Mouse (Mus musculus) stomach, postnatal 0 days (tissue): ENCODE results near the gene Ripply1. TPM values are rescaled to one million over a fixed set of nuclear protein-coding genes. Genes with fewer than 3 reads are reported as not detected.
A peak's percentile ranks its signal among the peaks of the same experiment; 100 is the strongest.
"Not testable (repeated sequence)": the region's sequence is repeated elsewhere in the genome, so short reads cannot be mapped to it uniquely, and the experiment has no call there.

Experiments used
- ATAC-seq: fragments of 200-750 bp; cut with Nextera tagmentation; 2 replicates; pipeline ENCODE4 v1.8.0; 2017; ENCODE audit not compliant: low FRiP score, low TSS enrichment
- DNase-seq: peaks from one replicate; pipeline ENCODE4 v3.0.0-alpha.2; 2016; ENCODE audit warnings: low spot score
- H3K27ac ChIP-seq: fragments of 300-500 bp; sonication (generic); replicated peaks from 2 replicates; pipeline ENCODE4 v1.5.1; 2014; ENCODE audit warnings: mild to moderate bottlenecking, control low read depth
- H3K27me3 ChIP-seq: fragments of 300-500 bp; sonication (generic); 2 replicates; pipeline ENCODE4 v1.6.1; 2014; ENCODE audit warnings: low read length; ENCODE audit not compliant: control insufficient read depth, insufficient read depth
- H3K36me3 ChIP-seq: fragments of 300-500 bp; sonication (generic); 2 replicates; pipeline ENCODE4 v1.6.1; 2014; ENCODE audit warnings: low read length, mixed read lengths; ENCODE audit not compliant: control insufficient read depth, insufficient read depth
- H3K4me1 ChIP-seq: fragments of 300-500 bp; sonication (generic); replicated peaks from 2 replicates; pipeline ENCODE4 v1.6.1; 2014; ENCODE audit warnings: antibody characterized with exemption; ENCODE audit not compliant: control insufficient read depth, insufficient read depth
- H3K4me2 ChIP-seq: fragments of 300-500 bp; sonication (generic); replicated peaks from 2 replicates; pipeline ENCODE4 v1.6.1; 2014; ENCODE audit warnings: low read depth, mild to moderate bottlenecking, control low read depth, moderate library complexity
- H3K4me3 ChIP-seq: fragments of 300-500 bp; sonication (generic); 2 replicates; pipeline ENCODE4 v1.5.1; 2014; ENCODE audit warnings: low read depth, low read length, control low read depth
- H3K9ac ChIP-seq: fragments of 300-500 bp; sonication (generic); 2 replicates; pipeline ENCODE4 v1.6.1; 2014; ENCODE audit warnings: mild to moderate bottlenecking, low read length, control low read depth, mixed read lengths
- H3K9me3 ChIP-seq: fragments of 300-500 bp; sonication (generic); 2 replicates; pipeline ENCODE4 v1.6.1; 2016; ENCODE audit warnings: low read length; ENCODE audit not compliant: control insufficient read depth
- CTCF ChIP-seq: IDR thresholded peaks from 2 replicates; pipeline ENCODE4 v1.5.1; 2016; ENCODE audit warnings: antibody characterized with exemption, low read depth, mild to moderate bottlenecking, moderate library complexity
- EP300 ChIP-seq: optimal IDR thresholded peaks from 2 replicates; pipeline ENCODE3; 2016; ENCODE audit warnings: antibody characterized with exemption
- WGBS: fragments of 180-500 bp; shearing (Covaris S2); extraction: QIAGEN DNeasy Blood & Tissue Kit; methylation state at CpG from one replicate; pipeline ENCODE4 v1.1.7; 2014; 5-methylcytosine and 5-hydroxymethylcytosine counted together
- polyA plus RNA-seq: library from polyadenylated mRNA; unstranded; fragments of >200 nt; fragmentation: Nextera tagmentation; extraction: Ambion mirVana; gene quantifications from 2 replicates; pipeline ENCODE4 v1.2.1, GENCODE M21; 2015

Gene Ripply1
- polyA plus RNA-seq, 1 experiment from 2014 or later, result not detected

DNA sequence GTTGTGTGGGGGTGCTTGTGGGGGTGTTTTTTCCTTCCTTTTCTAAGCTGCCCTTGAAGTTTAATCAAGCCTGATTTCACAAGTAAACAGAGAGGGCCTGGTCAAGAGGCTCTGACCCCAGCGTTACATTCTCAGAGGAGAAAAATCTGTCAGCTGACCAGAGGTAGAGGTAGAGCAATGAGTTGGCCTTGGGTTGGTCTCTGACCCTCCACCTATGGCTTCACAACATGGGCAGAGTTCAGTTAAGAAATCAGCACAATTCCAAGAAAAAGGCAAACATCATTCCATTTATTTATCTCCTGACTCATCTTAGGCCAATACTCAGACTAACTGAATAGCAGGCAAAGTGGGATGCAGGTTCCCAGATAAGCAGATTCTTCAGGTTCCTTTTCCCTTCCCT lies 3.3 kb downstream of the Ripply1 start:
- Histone ChIP-seq H3K27ac (no peak overlapping the region), H3K4me2 (no peak overlapping the region), H3K36me3 (no peaks in the 10 kb centered on the region), H3K4me3 (no peak overlapping the region), H3K27me3 (no peaks in the 10 kb centered on the region), H3K9me3 (no peaks in the 10 kb centered on the region), H3K4me1 (no peaks in the 10 kb centered on the region), H3K9ac (no peak overlapping the region)
- DNase-seq, result no peak
- no peak for ATAC-seq
- WGBS, result 82% methylated on average over 1 of the region's 1 CpGs
- no peak for TF ChIP-seq CTCF
- no peak for TF ChIP-seq EP300

DNA sequence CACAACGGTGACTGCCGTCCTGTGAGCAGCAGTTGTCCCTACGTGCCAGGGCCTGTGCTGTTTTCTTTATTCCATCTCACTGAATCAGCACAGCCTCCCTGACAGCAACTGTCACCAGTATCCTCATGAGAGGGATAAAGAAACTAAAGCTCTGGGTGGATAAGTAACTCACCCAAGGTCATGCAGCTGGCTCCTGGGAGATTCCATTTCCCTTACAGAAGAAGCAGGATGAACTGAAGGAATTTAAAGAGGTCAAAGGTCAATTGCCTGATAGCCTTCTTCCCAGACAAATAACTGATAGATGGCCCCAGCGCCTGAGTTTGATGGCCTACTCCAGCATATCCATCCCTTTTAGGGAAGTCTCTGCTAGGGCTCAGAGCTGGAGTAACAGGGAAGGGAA lies 4.8 kb downstream of the Ripply1 start:
- no peak overlapping the region for H3K9ac ChIP-seq
- no peaks in the 10 kb centered on the region for H3K9me3 ChIP-seq
- H3K4me1 ChIP-seq, result no peaks in the 10 kb centered on the region
- ATAC-seq (no peak), DNase-seq (no peak)
- H3K27me3 ChIP-seq, result no peaks in the 10 kb centered on the region
- no peak for TF ChIP-seq CTCF
- TF ChIP-seq EP300, result no peak
- H3K36me3 ChIP-seq, result no peaks in the 10 kb centered on the region
- H3K4me2 ChIP-seq, result no peak overlapping the region
- no peak overlapping the region for H3K27ac ChIP-seq
- H3K4me3 ChIP-seq, result no peak overlapping the region
- WGBS, result 60% methylated on average over 4 of the region's 4 CpGs

DNA sequence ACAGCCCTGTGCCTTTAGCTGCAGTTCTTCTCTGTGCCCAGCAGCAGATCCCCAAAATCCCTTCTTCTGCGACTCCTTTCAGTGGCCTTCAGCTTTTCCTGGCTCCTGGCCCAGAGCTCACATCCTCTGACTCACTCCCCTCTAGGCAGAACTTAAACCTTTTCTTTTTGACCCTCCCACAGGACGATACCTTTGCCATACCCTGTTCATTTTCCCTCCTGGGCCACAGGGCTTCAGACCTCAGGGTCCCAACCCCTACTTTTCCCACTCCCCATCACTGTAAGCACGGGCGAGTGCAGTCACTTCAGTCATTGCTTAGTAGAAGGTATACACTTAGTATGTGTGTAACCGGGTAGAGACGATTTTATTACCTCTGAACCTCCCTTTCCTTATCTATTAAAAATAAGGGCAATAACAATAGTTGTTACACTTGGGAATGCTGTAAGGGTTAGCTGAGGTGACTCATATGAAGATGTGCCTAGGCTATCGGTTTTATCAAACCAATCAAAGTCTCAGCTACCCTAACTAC lies 7.0 kb downstream of the Ripply1 start:
- Histone ChIP-seq H3K4me3 (no peak overlapping the region), H3K36me3 (no peaks in the 10 kb centered on the region), H3K27ac (no peak overlapping the region), H3K4me1 (no peaks in the 10 kb centered on the region), H3K9ac (no peak overlapping the region), H3K9me3 (no peaks in the 10 kb centered on the region), H3K4me2 (no peak overlapping the region), H3K27me3 (no peaks in the 10 kb centered on the region)
- TF ChIP-seq EP300 (no peak), CTCF (no peak)
- no peak for DNase-seq
- WGBS, result 62% methylated on average over 7 of the region's 7 CpGs
- ATAC-seq, result no peak

DNA sequence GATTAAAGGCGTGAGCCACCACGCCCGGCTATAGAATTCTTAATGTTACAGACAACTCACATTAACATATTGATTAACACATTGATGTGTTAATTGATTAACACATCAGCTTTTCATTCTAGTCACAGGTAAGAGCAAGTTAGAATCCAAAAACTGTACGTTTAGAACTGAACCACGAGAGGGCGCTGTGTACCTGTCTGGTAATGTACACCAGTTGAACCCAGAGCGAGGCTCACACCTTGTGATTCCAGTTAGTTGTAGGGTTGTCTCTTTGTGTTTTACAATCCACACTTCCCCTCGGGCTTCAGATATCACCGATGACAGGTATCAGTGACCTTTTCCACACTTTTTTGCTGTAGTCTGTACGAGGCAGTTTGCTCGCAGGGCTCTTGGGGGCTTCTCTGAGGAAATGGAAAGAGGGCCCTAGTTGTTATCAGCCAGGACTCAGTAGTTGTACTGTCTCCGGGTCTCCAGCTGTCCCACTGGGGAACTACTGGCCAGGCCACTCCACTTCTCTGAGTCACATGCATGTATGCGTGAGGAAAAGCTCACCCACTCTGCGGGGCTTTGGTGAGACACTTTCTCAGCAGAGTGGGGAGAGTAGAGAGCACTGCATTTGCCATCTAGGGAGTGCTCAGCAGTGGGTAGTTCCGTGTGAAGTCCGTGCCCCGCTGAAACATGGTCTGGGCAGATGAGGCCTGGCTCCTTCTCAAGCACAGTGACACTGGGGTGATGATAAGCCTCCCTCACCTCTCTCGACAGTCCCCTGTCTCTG lies 7.7 kb downstream of the Ripply1 start:
- H3K27me3 ChIP-seq, result no peaks in the 10 kb centered on the region
- H3K9ac ChIP-seq, result no peak overlapping the region
- no peak overlapping the region for H3K27ac ChIP-seq
- TF ChIP-seq EP300, result no peak
- TF ChIP-seq CTCF, result peak; percentile 80
- 30% methylated on average over 18 of the region's 18 CpGs for WGBS
- H3K4me2 ChIP-seq, result no peak overlapping the region
- ATAC-seq (0 out of 2 replicates have a peak, but pooled peaks have one; percentile 57), DNase-seq (peak; percentile 47)
- no peaks in the 10 kb centered on the region for H3K36me3 ChIP-seq
- H3K4me1 ChIP-seq, result no peaks in the 10 kb centered on the region
- H3K4me3 ChIP-seq, result no peak overlapping the region
- H3K9me3 ChIP-seq, result no peaks in the 10 kb centered on the region

DNA sequence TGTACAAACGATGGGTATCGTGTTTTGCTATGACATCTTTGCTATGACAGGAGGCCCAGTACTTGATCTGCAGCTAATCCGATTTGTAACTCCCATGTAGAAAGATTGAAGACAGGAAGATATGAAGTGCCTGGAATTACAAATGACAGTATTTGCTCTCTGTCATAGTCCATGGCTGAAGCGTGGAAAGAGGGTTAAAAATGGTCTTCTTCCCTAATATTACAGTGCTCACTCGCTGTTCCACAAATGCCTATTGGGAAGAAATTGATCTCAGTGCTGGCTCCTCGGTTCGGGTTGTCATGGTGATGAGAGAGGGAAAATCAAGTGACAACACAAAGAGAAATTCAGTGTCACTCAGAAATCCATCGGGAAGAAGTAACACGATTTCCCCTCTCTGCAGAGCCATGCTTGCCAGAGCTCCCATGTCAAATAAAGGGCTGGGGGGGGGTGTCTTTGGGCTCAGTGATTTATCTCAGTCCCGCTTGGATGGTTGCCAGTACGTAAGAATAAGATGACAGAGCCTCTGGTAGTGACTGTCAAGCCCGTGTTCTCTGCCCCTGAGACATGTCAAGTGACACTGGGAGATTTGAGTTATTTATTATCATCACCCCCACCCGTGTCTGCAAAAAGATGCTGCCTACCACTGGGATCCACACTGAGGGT lies 12.0 kb downstream of the Ripply1 start:
- no peak for DNase-seq
- no peaks in the 10 kb centered on the region for H3K27me3 ChIP-seq
- no peaks in the 10 kb centered on the region for H3K9me3 ChIP-seq
- H3K27ac ChIP-seq, result no peak overlapping the region
- no peak for ATAC-seq
- no peak overlapping the region for H3K4me2 ChIP-seq
- TF ChIP-seq EP300, result no peak
- no peak for TF ChIP-seq CTCF
- no peaks in the 10 kb centered on the region for H3K36me3 ChIP-seq
- no peaks in the 10 kb centered on the region for H3K4me1 ChIP-seq
- 75% methylated on average over 13 of the region's 13 CpGs for whole genome bisulfite sequencing
- H3K4me3 ChIP-seq, result no peak overlapping the region
- H3K9ac ChIP-seq, result no peak overlapping the region

DNA sequence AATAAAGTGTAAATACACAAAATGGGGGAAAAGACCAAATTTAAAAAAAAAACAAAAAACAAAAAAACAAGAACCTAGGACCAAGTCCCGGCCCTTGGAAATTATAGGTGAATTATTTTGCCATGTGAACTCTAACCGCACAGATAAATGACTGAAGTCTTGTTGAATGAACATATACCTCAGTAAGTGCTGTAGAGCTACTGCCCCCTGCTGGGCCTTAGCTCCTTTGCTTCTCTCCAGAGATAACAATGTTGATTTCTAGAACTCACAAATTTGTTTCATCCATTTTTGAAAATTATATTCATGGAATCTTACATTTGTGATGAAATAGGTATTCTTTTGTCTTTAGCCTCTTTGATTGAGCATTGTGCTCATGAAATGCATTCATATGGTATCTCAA lies 19.6 kb downstream of the Ripply1 start:
- H3K4me1 ChIP-seq, result no peaks in the 10 kb centered on the region
- peak; percentile 30 for DNase-seq
- H3K4me3 ChIP-seq, result no peak overlapping the region
- no peak for ATAC-seq
- TF ChIP-seq EP300, result no peak
- TF ChIP-seq CTCF, result peak; percentile 70
- no peaks in the 10 kb centered on the region for H3K36me3 ChIP-seq
- H3K27me3 ChIP-seq, result no peaks in the 10 kb centered on the region
- no peak overlapping the region for H3K27ac ChIP-seq
- H3K9ac ChIP-seq, result no peak overlapping the region
- H3K4me2 ChIP-seq, result no peak overlapping the region
- 77% methylated on average over 2 of the region's 2 CpGs for WGBS
- no peaks in the 10 kb centered on the region for H3K9me3 ChIP-seq

DNA sequence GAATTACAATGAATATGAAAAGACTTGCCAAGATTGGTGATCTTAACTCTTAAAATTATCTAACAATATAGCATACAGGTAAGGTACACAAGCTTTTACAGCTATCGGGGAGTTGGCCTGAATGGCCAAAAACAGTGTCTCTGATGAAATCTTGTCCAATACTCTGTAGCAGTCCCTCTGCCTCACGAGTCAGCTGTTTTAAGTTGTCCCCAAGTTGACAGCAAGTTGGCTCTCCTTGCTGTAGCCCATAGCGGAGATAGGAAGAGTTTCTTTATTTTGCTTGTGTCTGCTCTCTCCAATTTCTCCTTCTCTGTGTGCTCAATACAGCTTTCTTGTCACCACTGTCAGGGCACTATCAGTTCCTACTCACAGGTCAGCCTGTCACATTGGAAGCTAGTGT lies 23.5 kb downstream of the Ripply1 start:
- not testable (repeated sequence) for H3K36me3 ChIP-seq, H3K4me1 ChIP-seq, H3K4me2 ChIP-seq, H3K9ac ChIP-seq, H3K4me3 ChIP-seq, ATAC-seq, H3K27me3 ChIP-seq, DNase-seq, H3K27ac ChIP-seq, H3K9me3 ChIP-seq
- WGBS, result 70% methylated on average over 3 of the region's 3 CpGs
